Mouse (Mus musculus) heart, adult 2 months (tissue): Measurements from ENCODE around the gene Lingo3. TPM values are rescaled to one million over a fixed set of nuclear protein-coding genes. Genes with fewer than 3 reads are reported as not detected.
A peak's percentile ranks its signal among the peaks of the same experiment; 100 is the strongest.

Experiments
- DNase-seq, 2 experiments: peaks; one replicate each; pipeline ENCODE4 v3.0.0; 2021
- H3K27ac ChIP-seq: fragments of 200-600 bp; 2 replicates; pipeline ENCODE4 v1.8.1; 2022
- H3K27me3 ChIP-seq: fragments of 200-500 bp; 2 replicates; pipeline ENCODE4 v1.6.1; 2012; ENCODE audit warnings: mild to moderate bottlenecking, low read length, inconsistent platforms, mixed read lengths; ENCODE audit not compliant: control insufficient read depth, insufficient read depth
- H3K36me3 ChIP-seq: fragments of 200-500 bp; 2 replicates; pipeline ENCODE4 v1.6.1; 2012; ENCODE audit warnings: low read length, inconsistent platforms; ENCODE audit not compliant: control insufficient read depth, insufficient read depth
- H3K4me1 ChIP-seq: fragments of 200-500 bp; 2 replicates; pipeline ENCODE4 v1.6.1; 2011; ENCODE audit warnings: low read length; ENCODE audit not compliant: control insufficient read depth, insufficient read depth
- H3K4me3 ChIP-seq: fragments of 200-600 bp; 2 replicates; pipeline ENCODE4 v1.8.1; 2022
- H3K79me2 ChIP-seq: fragments of 200-500 bp; replicated peaks from 2 replicates; pipeline ENCODE4 v1.6.1; 2012; ENCODE audit warnings: mild to moderate bottlenecking, inconsistent platforms, low read length, moderate library complexity, mixed read lengths; ENCODE audit not compliant: control insufficient read depth, insufficient read depth
- H3K9ac ChIP-seq: fragments of 200-500 bp; 2 replicates; pipeline ENCODE4 v1.6.1; 2012; ENCODE audit warnings: low read depth, mild to moderate bottlenecking, control low read depth, inconsistent platforms, low read length, mixed read lengths
- CTCF ChIP-seq: fragments of 200-600 bp; IDR thresholded peaks from 2 replicates; pipeline ENCODE4 v1.8.1; 2022; ENCODE audit warnings: antibody characterized with exemption, mild to moderate bottlenecking, moderate library complexity
- EP300 ChIP-seq: fragments of 200-500 bp; IDR thresholded peaks from 2 replicates; pipeline ENCODE4 v1.6.1; 2011; ENCODE audit warnings: low read depth, low read length, control low read depth; ENCODE audit not compliant: insufficient read depth
- POLR2A ChIP-seq: fragments of 200-500 bp; IDR thresholded peaks from 2 replicates; pipeline ENCODE4 v1.6.1; 2011; ENCODE audit warnings: mild to moderate bottlenecking, low read depth, low read length, control low read depth; ENCODE audit not compliant: insufficient read depth
- whole genome bisulfite sequencing: fragments of 180-500 bp; shearing (Covaris S2); methylation state at CpG from one replicate; pipeline ENCODE4 v1.1.7; 2018; 5-methylcytosine and 5-hydroxymethylcytosine counted together
- intact Hi-C: fragments of 180-260 bp; cut with DNase I; formaldehyde crosslinking; loops from one replicate; pipeline ENCODE4 v1.15.1; 2025
- polyA plus RNA-seq: library from polyadenylated mRNA; depleted of rRNA; stranded (reverse); fragments of >200 nt; gene quantifications from 2 replicates; pipeline ENCODE4 v1.2.3, GENCODE M21; 2012
- total RNA-seq, 2 experiments: library from RNA; stranded (reverse); gene quantifications; 2 replicates each; pipeline ENCODE4 v1.2.3; 2021

The Lingo3 gene
- total and polyA plus RNA-seq, 3 experiments: 10.7 to 15.8 (median 12.0) TPM

GRCm38 (mm10) chr10:80876028-80876427 lies 32.2 kb upstream of the Lingo3 start:
- WGBS: 26% methylated on average over 5 of the region's 5 CpGs
- H3K9ac ChIP-seq: no peak overlapping the region
- peak; percentile 46 to 63 for DNase-seq
- no peak overlapping the region for H3K27ac ChIP-seq
- no peak overlapping the region for H3K4me3 ChIP-seq
- intact Hi-C loops: loop anchor here (1.0 kb wide), 1 partner anchor 54 kb away; no protein-coding TSS in a partner anchor
- peak; percentile 92 for TF ChIP-seq CTCF
- TF ChIP-seq EP300: 0 out of 2 replicates have a peak, but pooled peaks have one; percentile 62
- TF ChIP-seq POLR2A: no peak
- no peaks in the 10 kb centered on the region for H3K36me3 ChIP-seq
- no peaks in the 10 kb centered on the region for H3K79me2 ChIP-seq
- H3K27me3 ChIP-seq: no peaks in the 10 kb centered on the region
- no peaks in the 10 kb centered on the region for H3K4me1 ChIP-seq

- no peaks in the 10 kb centered on the region for H3K79me2 ChIP-seq
- no peaks in the 10 kb centered on the region for H3K4me1 ChIP-seq
- WGBS: 79% methylated on average over 9 of the region's 9 CpGs
- H3K9ac ChIP-seq: no peak overlapping the region
- DNase-seq: no peak
- H3K27me3 ChIP-seq: no peaks in the 10 kb centered on the region
- no peak overlapping the region for H3K27ac ChIP-seq
- TF ChIP-seq POLR2A (no peak), CTCF (no peak), EP300 (no peak)
- H3K36me3 ChIP-seq: no peaks in the 10 kb centered on the region
- no peak overlapping the region for H3K4me3 ChIP-seq
- intact Hi-C loops: no loop called here
Observed at GRCm38 (mm10) chr10:80874035-80874434, 30.2 kb upstream of the Lingo3 start.

- H3K79me2 ChIP-seq: no peaks in the 10 kb centered on the region
- intact Hi-C loops: no loop called here
- no peaks in the 10 kb centered on the region for H3K4me1 ChIP-seq
- TF ChIP-seq EP300 (no peak), CTCF (no peak), POLR2A (no peak)
- WGBS: 30% methylated on average over 9 of the region's 9 CpGs
- DNase-seq: no peak
- H3K27me3 ChIP-seq: no peaks in the 10 kb centered on the region
- no peaks in the 10 kb centered on the region for H3K36me3 ChIP-seq
- H3K4me3 ChIP-seq: no peak within 1 kb of the TSS
- H3K9ac ChIP-seq: no peak within 1 kb of the TSS
- no peak within 1 kb of the TSS for H3K27ac ChIP-seq
Observed at GRCm38 (mm10) chr10:80871581-80871980, 27.7 kb upstream of the Lingo3 start, which contains the start of gene Tmprss9. Gene Tmprss9 (plus strand): TSS chr10:80871848.

GRCm38 (mm10) chr10:80870993-80871392 lies 27.2 kb upstream of the Lingo3 start:
- intact Hi-C loops: no loop called here
- H3K27me3 ChIP-seq: no peaks in the 10 kb centered on the region
- no peak for DNase-seq
- H3K4me3 ChIP-seq: no peak overlapping the region
- no peaks in the 10 kb centered on the region for H3K79me2 ChIP-seq
- WGBS: 66% methylated on average over 3 of the region's 6 CpGs
- H3K36me3 ChIP-seq: no peaks in the 10 kb centered on the region
- no peak overlapping the region for H3K9ac ChIP-seq
- no peak overlapping the region for H3K27ac ChIP-seq
- no peak for TF ChIP-seq EP300
- TF ChIP-seq CTCF: no peak
- TF ChIP-seq POLR2A: no peak
- H3K4me1 ChIP-seq: no peaks in the 10 kb centered on the region

- Histone ChIP-seq H3K9ac (no peak overlapping the region), H3K4me3 (no peak overlapping the region), H3K4me1 (no peaks in the 10 kb centered on the region), H3K36me3 (no peaks in the 10 kb centered on the region), H3K27ac (no peak overlapping the region), H3K79me2 (no peaks in the 10 kb centered on the region; the same call in 1 of the 2 replicates), H3K27me3 (no peaks in the 10 kb centered on the region)
- TF ChIP-seq CTCF (no peak), EP300 (no peak), POLR2A (no peak)
- DNase-seq: peak in 1 of 2 experiments; percentile 46
- 72% methylated on average over 16 of the region's 16 CpGs for WGBS
- intact Hi-C loops: no loop called here
Observed at GRCm38 (mm10) chr10:80864446-80864845, 20.6 kb upstream of the Lingo3 start.

GRCm38 (mm10) chr10:80862305-80862704 lies 18.5 kb upstream of the Lingo3 start:
- no peaks in the 10 kb centered on the region for H3K27me3 ChIP-seq
- intact Hi-C loops: no loop called here
- no peak overlapping the region for H3K9ac ChIP-seq
- peaks cover 1% of the 10 kb centered on the region; the same call in 1 of the 2 replicates for H3K79me2 ChIP-seq
- H3K36me3 ChIP-seq: no peaks in the 10 kb centered on the region
- TF ChIP-seq EP300 (no peak), POLR2A (no peak), CTCF (no peak)
- WGBS: 88% methylated on average over 5 of the region's 5 CpGs
- no peak for DNase-seq
- H3K4me1 ChIP-seq: no peaks in the 10 kb centered on the region
- H3K4me3 ChIP-seq: no peak overlapping the region
- H3K27ac ChIP-seq: no peak overlapping the region
